Mouse (Mus musculus) midbrain, embryonic 10.5 days (tissue): ENCODE results near the gene Hnrnpc. TPM values are rescaled to one million over a fixed set of nuclear protein-coding genes. Genes with fewer than 3 reads are reported as not detected.
"Not testable (repeated sequence)": the region's sequence is repeated elsewhere in the genome, so short reads cannot be mapped to it uniquely, and the experiment has no call there.

Experiments
- DNase-seq: peaks from one replicate; pipeline ENCODE4 v3.0.0-alpha.2; 2017; ENCODE audit warnings: low spot score
- H3K27ac ChIP-seq: fragments of 300-500 bp; sonication (generic); replicated peaks from 2 replicates; pipeline ENCODE4 v1.5.1; 2016; ENCODE audit warnings: mild to moderate bottlenecking
- H3K27me3 ChIP-seq: fragments of 300-500 bp; sonication (generic); 2 replicates; pipeline ENCODE4 v1.6.1; 2016; ENCODE audit warnings: low read depth, mild to moderate bottlenecking; ENCODE audit not compliant: poor library complexity, severe bottlenecking
- H3K36me3 ChIP-seq: fragments of 300-500 bp; sonication (generic); 2 replicates; pipeline ENCODE4 v1.6.1; 2016; ENCODE audit warnings: mild to moderate bottlenecking, moderate library complexity
- H3K4me1 ChIP-seq: fragments of 300-500 bp; sonication (generic); 2 replicates; pipeline ENCODE4 v1.6.1; 2016
- H3K4me3 ChIP-seq: fragments of 300-500 bp; sonication (generic); 2 replicates; pipeline ENCODE4 v1.5.1; 2016; ENCODE audit warnings: mild to moderate bottlenecking, moderate library complexity
- H3K9me3 ChIP-seq: fragments of 300-500 bp; sonication (generic); replicated peaks from 2 replicates; pipeline ENCODE4 v1.6.1; 2016; ENCODE audit warnings: mild to moderate bottlenecking
- WGBS: fragments of 180-500 bp; shearing (Covaris S2); methylation state at CpG from one replicate; pipeline ENCODE4 v1.1.7; 2016; 5-methylcytosine and 5-hydroxymethylcytosine counted together
- polyA plus RNA-seq: library from polyadenylated mRNA; unstranded; fragments of >200 nt; fragmentation: Nextera tagmentation; extraction: Ambion mirVana; gene quantifications from 2 replicates; pipeline ENCODE4 v1.2.1, GENCODE M21; 2016

Hnrnpc gene
- polyA plus RNA-seq, 1 experiment from 2014 or later: 930 TPM

- Histone ChIP-seq H3K27ac (no peak overlapping the region), H3K27me3 (no peaks in the 10 kb centered on the region), H3K9me3 (no peaks in the 10 kb centered on the region), H3K4me1 (peaks cover 26% of the 10 kb centered on the region), H3K4me3 (no peak overlapping the region), H3K36me3 (no peaks in the 10 kb centered on the region)
- 83% methylated on average over 6 of the region's 6 CpGs for WGBS
- DNase-seq: no peak
Measured at GRCm38 (mm10) chr14:52043446-52043845, 60.4 kb downstream of the Hnrnpc start.

DNA sequence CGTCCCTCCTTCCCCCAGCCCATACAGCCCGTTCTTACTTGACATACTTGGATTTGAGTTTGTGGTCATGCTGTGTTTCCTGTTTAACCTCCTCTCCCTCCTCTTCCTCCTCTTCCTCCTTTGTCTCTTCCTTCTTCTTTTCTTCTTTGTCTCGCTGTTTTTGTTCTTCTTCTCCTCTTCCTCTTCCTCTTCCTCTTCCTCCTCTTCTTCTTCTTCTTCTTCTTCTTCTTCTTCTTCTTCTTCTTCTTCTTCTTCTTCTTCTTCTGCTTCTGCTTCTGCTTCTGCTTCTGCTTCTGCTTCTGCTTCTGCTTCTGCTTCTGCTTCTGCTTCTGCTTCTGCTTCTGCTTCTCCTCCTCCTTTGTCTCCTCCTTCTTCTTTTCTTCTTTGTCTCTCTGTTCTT is 61.5 kb downstream of the Hnrnpc start, which contains the start of gene Olfr221:
Gene Olfr221, minus strand, starts transcription at position 101 of the 400 bp plus-strand sequence.
- not testable (repeated sequence) for H3K27ac ChIP-seq, H3K4me3 ChIP-seq, DNase-seq, H3K27me3 ChIP-seq, H3K36me3 ChIP-seq, H3K9me3 ChIP-seq
- WGBS: 52% methylated on average over 3 of the region's 3 CpGs
- peaks cover 26% of the 10 kb centered on the region for H3K4me1 ChIP-seq

GRCm38 (mm10) chr14:52039332-52039731 is 64.5 kb downstream of the Hnrnpc start:
- WGBS: 87% methylated on average over 5 of the region's 5 CpGs
- Histone ChIP-seq H3K9me3 (no peaks in the 10 kb centered on the region), H3K27ac (no peak overlapping the region), H3K4me3 (no peak overlapping the region), H3K27me3 (no peaks in the 10 kb centered on the region), H3K4me1 (0 out of 2 replicates have a peak, but pooled peaks cover 3% of the 10 kb centered on the region), H3K36me3 (no peaks in the 10 kb centered on the region)
- no peak for DNase-seq

DNA sequence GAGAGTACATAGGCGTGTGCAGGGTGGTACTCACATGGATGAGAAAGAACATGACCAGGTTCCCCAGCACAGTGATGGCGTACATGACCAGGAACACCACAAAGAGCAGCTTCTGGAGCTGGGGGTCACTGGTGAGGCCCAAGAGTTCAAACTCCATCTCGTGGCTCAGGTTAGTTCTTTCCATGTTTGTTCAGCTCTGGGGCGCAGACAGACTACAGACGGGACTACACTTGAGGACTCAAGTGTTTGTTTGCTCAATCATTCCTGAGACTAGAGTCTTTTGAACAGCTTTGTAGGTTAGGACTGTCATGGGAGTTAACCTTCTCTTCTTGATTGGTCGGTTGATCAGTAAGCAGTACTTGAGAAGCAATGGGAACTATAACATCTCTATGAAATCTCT is 67.9 kb downstream of the Hnrnpc start:
- H3K27me3 ChIP-seq: no peaks in the 10 kb centered on the region
- 83% methylated on average over 6 of the region's 6 CpGs for WGBS
- no peaks in the 10 kb centered on the region for H3K4me1 ChIP-seq
- H3K36me3 ChIP-seq: no peaks in the 10 kb centered on the region
- H3K27ac ChIP-seq: no peak overlapping the region
- no peaks in the 10 kb centered on the region for H3K9me3 ChIP-seq
- H3K4me3 ChIP-seq: no peak overlapping the region
- no peak for DNase-seq

GRCm38 (mm10) chr14:52026342-52026741 is 77.5 kb downstream of the Hnrnpc start:
- Histone ChIP-seq H3K4me3 (no peak overlapping the region), H3K27ac (no peak overlapping the region), H3K27me3 (no peaks in the 10 kb centered on the region), H3K4me1 (peaks cover 28% of the 10 kb centered on the region), H3K9me3 (no peaks in the 10 kb centered on the region), H3K36me3 (no peaks in the 10 kb centered on the region)
- 86% methylated on average over 4 of the region's 4 CpGs for WGBS
- no peak for DNase-seq

DNA sequence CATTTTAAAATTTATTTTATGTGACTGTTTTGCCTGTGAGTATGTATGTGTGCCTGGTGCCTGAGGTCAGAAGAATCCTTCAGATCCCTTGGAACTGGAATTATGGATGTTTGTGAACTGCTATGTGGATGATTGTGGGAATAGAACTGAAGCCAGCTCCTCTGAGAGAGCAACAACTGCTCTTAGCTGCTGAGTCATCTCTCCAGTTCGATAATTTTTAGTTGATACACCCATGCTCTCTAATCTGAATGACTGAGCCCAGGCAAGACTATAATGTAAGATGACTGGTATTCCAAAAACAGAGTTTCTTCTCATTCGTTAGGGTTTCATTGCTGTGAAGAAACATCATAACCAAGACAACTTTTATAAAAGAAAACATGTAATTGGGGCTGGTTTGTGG is 79.7 kb downstream of the Hnrnpc start:
- Histone ChIP-seq H3K9me3 (no peaks in the 10 kb centered on the region), H3K4me1 (peaks cover 42% of the 10 kb centered on the region), H3K27ac (peak overlapping the region; percentile 88; the same call in 1 of the 2 replicates), H3K27me3 (no peaks in the 10 kb centered on the region), H3K36me3 (no peaks in the 10 kb centered on the region), H3K4me3 (no peak overlapping the region)
- no peak for DNase-seq
- WGBS: 90% methylated on average over 2 of the region's 2 CpGs

Other genes starting within 250 kb of the Hnrnpc start
- gene Mettl17, start 219.2 kb downstream of the Hnrnpc start, polyA plus RNA-seq: 40.6 and 46.3 TPM in 2 replicates
- gene Slc39a2, start 211.1 kb downstream of the Hnrnpc start, polyA plus RNA-seq: 0.58 and 0.65 TPM in 2 replicates
- 8.4 and 11.1 TPM in 2 replicates for gene Ndrg2, start 189.9 kb downstream of the Hnrnpc start, polyA plus RNA-seq
- gene Tppp2, start 185.6 kb downstream of the Hnrnpc start, polyA plus RNA-seq: not detected in 2 replicates
- gene Rnase13, start 181.3 kb downstream of the Hnrnpc start, polyA plus RNA-seq: not detected in 2 replicates
- gene Arhgef40, start 119.3 kb downstream of the Hnrnpc start, polyA plus RNA-seq: 85.4 and 99.8 TPM in 2 replicates
- gene Tmem253, start 88.4 kb downstream of the Hnrnpc start, polyA plus RNA-seq: 0.67 and 1.2 TPM in 2 replicates
- gene Zfp219, start 83.3 kb downstream of the Hnrnpc start, polyA plus RNA-seq: 89.4 and 96.6 TPM in 2 replicates
- gene Olfr221, start 61.6 kb downstream of the Hnrnpc start, polyA plus RNA-seq: not detected in 2 replicates
- 106 TPM in 2 replicates for gene Rpgrip1, start 6.7 kb upstream of the Hnrnpc start, polyA plus RNA-seq
- 88.3 and 90.6 TPM in 2 replicates for gene Supt16, start 93.4 kb upstream of the Hnrnpc start, polyA plus RNA-seq
- gene Chd8, start 153.8 kb upstream of the Hnrnpc start, polyA plus RNA-seq: 38.9 and 49.7 TPM in 2 replicates
- gene Tox4, start 175.1 kb upstream of the Hnrnpc start, polyA plus RNA-seq: 50.1 and 56.1 TPM in 2 replicates
- 27.5 and 39.0 TPM in 2 replicates for gene Rab2b, start 175.5 kb upstream of the Hnrnpc start, polyA plus RNA-seq
- 60.5 and 63.8 TPM in 2 replicates for gene Mettl3, start 201.1 kb upstream of the Hnrnpc start, polyA plus RNA-seq
- gene Sall2, start 224.7 kb upstream of the Hnrnpc start, polyA plus RNA-seq: 82.4 and 90.2 TPM in 2 replicates